Mouse (Mus musculus): ENCODE measurements at regions not wholly inside any gene's neighbourhood (a gene's known extent, or its start where the extent isn't known, plus 50 kb on each side); places are given as distances from the start of the nearest gene placed in this dataset.

- 65% methylated on average over 2 of the region's 2 CpGs for WGBS (ENCODE audit: insufficient replicate concordance)
Observed at GRCm38 (mm10) chr16:75285811-75286210, 300.1 kb downstream of the Lipi start.

GRCm38 (mm10) chr16:75263903-75264302 is 322.0 kb downstream of the Lipi start:
- no peaks in the 10 kb centered on the region for H3K9me3 ChIP-seq (replicated peaks; ENCODE audit: control insufficient read depth, low read length)
- WGBS (ENCODE audit: insufficient replicate concordance): 76% methylated on average over 6 of the region's 6 CpGs
- H3K9ac ChIP-seq (ENCODE audit: low read depth, low read length): no peak overlapping the region
- no peak overlapping the region for H3K4me3 ChIP-seq (ENCODE audit: low read depth, low read length)
- no peaks in the 10 kb centered on the region for H3K27me3 ChIP-seq (ENCODE audit: control insufficient read depth, insufficient read depth, low read depth, low read length)
- no peak overlapping the region for H3K4me2 ChIP-seq (ENCODE audit: low read depth, low read length)
- ATAC-seq (ENCODE audit: low read depth): no peak
- H3K4me1 ChIP-seq (ENCODE audit: control insufficient read depth, low read depth, low read length): no peaks in the 10 kb centered on the region
- no peak overlapping the region for H3K27ac ChIP-seq (ENCODE audit: low read length)
- H3K36me3 ChIP-seq (ENCODE audit: control insufficient read depth, insufficient read depth): no peaks in the 10 kb centered on the region

More at GRCm38 (mm10) chr16:75285811-75286210, 300.1 kb downstream of the Lipi start:
- Histone ChIP-seq H3K9ac (ENCODE audit: low read depth, low read length) (no peak overlapping the region), H3K27ac (ENCODE audit: low read length) (no peak overlapping the region), H3K4me2 (ENCODE audit: low read depth, low read length) (no peak overlapping the region), H3K27me3 (ENCODE audit: control insufficient read depth, insufficient read depth, low read depth, low read length) (no peaks in the 10 kb centered on the region), H3K4me3 (ENCODE audit: low read depth, low read length) (no peak overlapping the region), H3K9me3 (replicated peaks; ENCODE audit: control insufficient read depth, low read length) (no peaks in the 10 kb centered on the region), H3K36me3 (ENCODE audit: control insufficient read depth, insufficient read depth) (no peaks in the 10 kb centered on the region), H3K4me1 (ENCODE audit: control insufficient read depth, low read depth, low read length) (no peaks in the 10 kb centered on the region)
- no peak for ATAC-seq (ENCODE audit: low read depth)

GRCm38 (mm10) chr16:75254981-75255380 is 330.9 kb downstream of the Lipi start:
- Histone ChIP-seq H3K4me2 (ENCODE audit: low read depth, low read length) (no peak overlapping the region), H3K27ac (ENCODE audit: low read length) (no peak overlapping the region), H3K27me3 (ENCODE audit: control insufficient read depth, insufficient read depth, low read depth, low read length) (no peaks in the 10 kb centered on the region), H3K36me3 (ENCODE audit: control insufficient read depth, insufficient read depth) (no peaks in the 10 kb centered on the region), H3K4me3 (ENCODE audit: low read depth, low read length) (no peak overlapping the region), H3K9ac (ENCODE audit: low read depth, low read length) (no peak overlapping the region), H3K4me1 (ENCODE audit: control insufficient read depth, low read depth, low read length) (no peaks in the 10 kb centered on the region), H3K9me3 (replicated peaks; ENCODE audit: control insufficient read depth, low read length) (no peaks in the 10 kb centered on the region)
- no peak for ATAC-seq (ENCODE audit: low read depth)
- WGBS (ENCODE audit: insufficient replicate concordance): 51% methylated on average over 1 of the region's 1 CpGs

- H3K9ac ChIP-seq (ENCODE audit: low read depth, low read length): no peak overlapping the region
- no peak overlapping the region for H3K4me3 ChIP-seq (ENCODE audit: low read depth, low read length)
- 40% methylated on average over 5 of the region's 5 CpGs for WGBS (ENCODE audit: insufficient replicate concordance)
Observed at GRCm38 (mm10) chr16:75249170-75249569, 336.7 kb downstream of the Lipi start.

GRCm38 (mm10) chr16:75240383-75240782 is 345.5 kb downstream of the Lipi start:
- no peaks in the 10 kb centered on the region for H3K4me1 ChIP-seq (ENCODE audit: control insufficient read depth, low read depth, low read length)
- no peak overlapping the region for H3K4me3 ChIP-seq (ENCODE audit: low read depth, low read length)
- no peaks in the 10 kb centered on the region for H3K9me3 ChIP-seq (replicated peaks; ENCODE audit: control insufficient read depth, low read length)
- 39% methylated on average over 2 of the region's 2 CpGs for WGBS (ENCODE audit: insufficient replicate concordance)
- ATAC-seq (ENCODE audit: low read depth): no peak
- H3K9ac ChIP-seq (ENCODE audit: low read depth, low read length): no peak overlapping the region
- H3K36me3 ChIP-seq (ENCODE audit: control insufficient read depth, insufficient read depth): no peaks in the 10 kb centered on the region
- H3K27me3 ChIP-seq (ENCODE audit: control insufficient read depth, insufficient read depth, low read depth, low read length): no peaks in the 10 kb centered on the region
- no peak overlapping the region for H3K4me2 ChIP-seq (ENCODE audit: low read depth, low read length)
- no peak overlapping the region for H3K27ac ChIP-seq (ENCODE audit: low read length)

More at GRCm38 (mm10) chr16:75249170-75249569, 336.7 kb downstream of the Lipi start:
- Histone ChIP-seq H3K27ac (ENCODE audit: low read length) (no peak overlapping the region), H3K4me2 (ENCODE audit: low read depth, low read length) (no peak overlapping the region), H3K27me3 (ENCODE audit: control insufficient read depth, insufficient read depth, low read depth, low read length) (no peaks in the 10 kb centered on the region), H3K36me3 (ENCODE audit: control insufficient read depth, insufficient read depth) (no peaks in the 10 kb centered on the region), H3K4me1 (ENCODE audit: control insufficient read depth, low read depth, low read length) (no peaks in the 10 kb centered on the region), H3K9me3 (replicated peaks; ENCODE audit: control insufficient read depth, low read length) (no peaks in the 10 kb centered on the region)
- no peak for ATAC-seq (ENCODE audit: low read depth)

GRCm38 (mm10) chr16:75232133-75232532 is 353.7 kb downstream of the Lipi start:
- no peaks in the 10 kb centered on the region for H3K27me3 ChIP-seq (ENCODE audit: control insufficient read depth, insufficient read depth, low read depth, low read length)
- no peaks in the 10 kb centered on the region for H3K36me3 ChIP-seq (ENCODE audit: control insufficient read depth, insufficient read depth)
- H3K27ac ChIP-seq (ENCODE audit: low read length): no peak overlapping the region
- no peak overlapping the region for H3K4me2 ChIP-seq (ENCODE audit: low read depth, low read length)
- H3K4me3 ChIP-seq (ENCODE audit: low read depth, low read length): no peak overlapping the region
- WGBS (ENCODE audit: insufficient replicate concordance): 93% methylated on average over 1 of the region's 1 CpGs
- no peak overlapping the region for H3K9ac ChIP-seq (ENCODE audit: low read depth, low read length)
- H3K4me1 ChIP-seq (ENCODE audit: control insufficient read depth, low read depth, low read length): no peaks in the 10 kb centered on the region
- ATAC-seq (ENCODE audit: low read depth): no peak
- H3K9me3 ChIP-seq (replicated peaks; ENCODE audit: control insufficient read depth, low read length): no peaks in the 10 kb centered on the region

GRCm38 (mm10) chr16:75193404-75193803 is 392.5 kb downstream of the Lipi start:
- Histone ChIP-seq H3K36me3 (ENCODE audit: control insufficient read depth, insufficient read depth) (no peaks in the 10 kb centered on the region), H3K4me1 (ENCODE audit: control insufficient read depth, low read depth, low read length) (no peaks in the 10 kb centered on the region), H3K27me3 (ENCODE audit: control insufficient read depth, insufficient read depth, low read depth, low read length) (no peaks in the 10 kb centered on the region), H3K4me3 (ENCODE audit: low read depth, low read length) (no peak overlapping the region), H3K4me2 (ENCODE audit: low read depth, low read length) (no peak overlapping the region), H3K9me3 (replicated peaks; ENCODE audit: control insufficient read depth, low read length) (no peaks in the 10 kb centered on the region), H3K9ac (ENCODE audit: low read depth, low read length) (no peak overlapping the region), H3K27ac (ENCODE audit: low read length) (no peak overlapping the region)
- 58% methylated on average over 2 of the region's 2 CpGs for WGBS (ENCODE audit: insufficient replicate concordance)
- no peak for ATAC-seq (ENCODE audit: low read depth)

- no peaks in the 10 kb centered on the region for H3K27me3 ChIP-seq (ENCODE audit: control insufficient read depth, insufficient read depth, low read depth, low read length)
- H3K9me3 ChIP-seq (replicated peaks; ENCODE audit: control insufficient read depth, low read length): no peaks in the 10 kb centered on the region
- H3K27ac ChIP-seq (ENCODE audit: low read length): no peak overlapping the region
- no peaks in the 10 kb centered on the region for H3K4me1 ChIP-seq (ENCODE audit: control insufficient read depth, low read depth, low read length)
- H3K4me2 ChIP-seq (ENCODE audit: low read depth, low read length): no peak overlapping the region
- ATAC-seq (ENCODE audit: low read depth): no peak
- H3K4me3 ChIP-seq (ENCODE audit: low read depth, low read length): no peak overlapping the region
- 77% methylated on average over 6 of the region's 6 CpGs for whole genome bisulfite sequencing (ENCODE audit: insufficient replicate concordance)
- no peaks in the 10 kb centered on the region for H3K36me3 ChIP-seq (ENCODE audit: control insufficient read depth, insufficient read depth)
- H3K9ac ChIP-seq (ENCODE audit: low read depth, low read length): no peak overlapping the region
Observed at GRCm38 (mm10) chr16:75190316-75190715, 395.5 kb downstream of the Lipi start.

GRCm38 (mm10) chr16:75166040-75166439 is 419.8 kb downstream of the Lipi start:
- no peak overlapping the region for H3K27ac ChIP-seq (ENCODE audit: low read length)
- no peaks in the 10 kb centered on the region for H3K4me1 ChIP-seq (ENCODE audit: control insufficient read depth, low read depth, low read length)
- no peaks in the 10 kb centered on the region for H3K27me3 ChIP-seq (ENCODE audit: control insufficient read depth, insufficient read depth, low read depth, low read length)
- H3K9ac ChIP-seq (ENCODE audit: low read depth, low read length): no peak overlapping the region
- H3K36me3 ChIP-seq (ENCODE audit: control insufficient read depth, insufficient read depth): no peaks in the 10 kb centered on the region
- no peak for ATAC-seq (ENCODE audit: low read depth)
- no peaks in the 10 kb centered on the region for H3K9me3 ChIP-seq (replicated peaks; ENCODE audit: control insufficient read depth, low read length)
- H3K4me2 ChIP-seq (ENCODE audit: low read depth, low read length): no peak overlapping the region
- no peak overlapping the region for H3K4me3 ChIP-seq (ENCODE audit: low read depth, low read length)
- 64% methylated on average over 1 of the region's 1 CpGs for WGBS (ENCODE audit: insufficient replicate concordance)

All from liver, embryonic 16.5 days (tissue).